ENCODE assay signal across 1 mouse cellular context in genomic region chr4:115831221-115831620, GRCm38 (mm10).
TF ChIP-seq lines count a peak whose summit lies in the region.

No protein-coding gene starts in this region.

TF ChIP-seq in ES-E14, 5 proteins besides CTCF, POLR2A, EP300 and RAD21:
- TF ChIP-seq ZC3H11A (IDR thresholded peaks at IDR 0.05; ENCODE audit: borderline replicate concordance, low read depth, low read length) (no peak), HCFC1 (IDR thresholded peaks at IDR 0.05; ENCODE audit: borderline replicate concordance, insufficient read depth, low read length) (no peak), MAFK (IDR thresholded peaks at IDR 0.05; ENCODE audit: insufficient read depth, low read depth, low read length) (no peak), ZNF384 (IDR thresholded peaks at IDR 0.05; ENCODE audit: low read depth, low read length) (no peak), CHD2 (IDR thresholded peaks at IDR 0.05; ENCODE audit: low read depth, low read length) (no peak)
